Mouse (Mus musculus) ZHBTc4 (cell line): ENCODE results near the gene Elp5.

Experiments
- DNase-seq: peaks from one replicate; pipeline ENCODE4 v3.0.0-alpha.2; 2011; ENCODE audit warnings: low read depth, low spot score

Gene Elp5

DNA sequence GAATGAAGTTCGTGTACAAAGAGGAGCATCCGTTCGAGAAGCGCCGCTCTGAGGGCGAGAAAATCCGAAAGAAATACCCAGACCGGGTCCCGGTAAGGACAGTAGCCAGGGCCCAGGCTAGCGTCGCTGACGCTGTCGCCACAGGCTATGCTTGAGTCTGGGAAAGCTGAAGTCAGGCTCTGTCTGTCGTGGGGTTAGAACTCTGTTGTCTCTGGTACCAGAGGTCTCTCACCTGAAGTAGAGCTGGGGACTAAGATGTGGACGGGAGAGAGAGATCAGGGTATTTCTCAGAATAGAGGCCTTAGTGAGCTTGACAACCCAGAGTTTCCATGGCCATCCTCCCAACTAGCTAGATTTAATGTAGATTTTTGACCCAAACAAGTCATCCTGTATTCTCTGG, 9.4 kb upstream of the Elp5 start:
- DNase-seq: no peak

DNA sequence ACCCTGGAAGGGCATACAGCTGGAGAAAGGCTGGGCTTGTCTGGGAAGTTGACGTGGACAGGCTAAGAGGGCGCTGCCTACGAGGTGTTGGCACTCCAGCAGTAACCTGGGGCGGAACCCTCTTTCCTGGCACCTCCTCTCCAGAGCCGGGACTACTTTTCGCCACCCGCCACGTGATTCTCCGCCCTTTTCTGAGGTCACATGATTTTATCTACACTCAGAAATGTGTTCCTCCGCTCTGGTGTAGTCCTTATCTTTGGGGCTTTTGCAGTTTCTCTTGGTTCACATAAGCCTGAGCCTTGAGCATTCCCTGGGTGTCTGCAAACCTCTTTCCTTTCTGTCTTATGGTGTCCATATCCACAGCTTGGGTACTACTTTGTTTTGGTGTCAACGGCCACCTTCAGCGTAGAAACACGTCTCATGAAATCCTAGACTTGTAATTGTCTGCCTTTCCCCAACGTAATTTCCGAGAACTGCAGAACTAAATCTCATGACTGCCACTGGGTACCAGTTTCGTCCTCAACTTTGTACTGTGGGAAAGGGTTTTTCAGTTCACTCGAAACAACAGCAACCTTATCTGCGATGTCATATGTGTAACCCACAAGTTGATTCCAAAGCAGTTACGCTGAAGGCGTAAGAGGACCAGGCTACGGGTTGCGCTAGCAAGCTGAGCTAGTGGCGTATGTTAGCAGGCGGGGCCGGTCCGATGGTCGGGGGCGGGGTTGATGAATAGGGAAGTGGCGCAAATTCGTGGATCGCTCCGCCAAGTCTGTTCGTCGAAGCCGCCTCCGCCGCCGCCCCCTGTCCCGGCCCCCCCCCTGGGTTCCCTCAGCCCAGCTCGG, 8.8 kb upstream of the Elp5 start, which contains the start of gene Gabarap:
Gene Gabarap (plus strand): TSS at position 294 of the 842 bp plus-strand sequence.
- peak; percentile 98 for DNase-seq

GRCm38 (mm10) chr11:69989949-69990348, 7.6 kb upstream of the Elp5 start:
- no peak for DNase-seq

DNA sequence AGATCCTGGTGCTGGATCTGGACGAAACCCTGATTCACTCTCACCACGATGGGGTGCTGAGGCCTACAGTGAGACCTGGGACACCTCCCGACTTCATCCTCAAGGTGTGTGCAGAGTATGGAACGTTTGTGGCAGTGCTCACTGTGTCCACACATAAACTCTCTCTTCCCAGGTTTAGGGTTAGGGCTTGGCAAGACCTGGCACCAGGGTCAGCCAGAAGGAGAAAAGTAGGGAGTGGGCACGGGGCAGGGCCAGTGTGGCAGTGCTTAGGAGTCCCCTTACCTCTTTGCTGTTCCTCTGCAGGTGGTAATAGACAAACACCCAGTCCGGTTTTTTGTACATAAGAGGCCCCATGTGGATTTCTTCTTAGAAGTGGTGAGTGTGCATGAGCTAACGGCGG, 2.1 kb upstream of the Elp5 start:
- DNase-seq: no peak

DNA sequence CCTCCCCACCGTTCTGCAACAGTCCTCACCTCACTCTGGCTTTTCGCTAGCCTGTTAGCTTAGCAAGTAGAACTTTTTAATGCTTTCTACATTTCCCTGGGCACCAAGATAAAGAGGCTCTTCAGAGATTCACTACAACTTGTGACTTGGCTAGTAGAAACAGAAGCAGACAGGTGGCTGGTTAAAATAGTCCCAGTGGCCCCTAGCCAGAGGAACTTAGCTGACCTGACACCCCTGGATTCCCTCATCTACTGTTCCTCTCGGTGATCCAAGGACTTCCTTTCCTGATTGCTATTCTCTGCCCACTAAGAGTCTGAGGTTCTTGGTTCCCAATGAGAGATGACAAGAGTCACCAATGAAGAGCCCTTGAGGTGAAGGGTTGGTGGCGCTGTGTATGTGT, 1.1 kb upstream of the Elp5 start:
- DNase-seq: no peak

- DNase-seq: no peak
These were observed 560 bp upstream of the Elp5 start for GRCm38 (mm10) chr11:69982877-69983276.

GRCm38 (mm10) chr11:69981141-69981762, 1.1 kb downstream of the Elp5 start, which contains the start of gene Ctdnep1:
Gene Ctdnep1, plus strand, starts transcription at chr11:69981156.
- no peak for DNase-seq

DNA sequence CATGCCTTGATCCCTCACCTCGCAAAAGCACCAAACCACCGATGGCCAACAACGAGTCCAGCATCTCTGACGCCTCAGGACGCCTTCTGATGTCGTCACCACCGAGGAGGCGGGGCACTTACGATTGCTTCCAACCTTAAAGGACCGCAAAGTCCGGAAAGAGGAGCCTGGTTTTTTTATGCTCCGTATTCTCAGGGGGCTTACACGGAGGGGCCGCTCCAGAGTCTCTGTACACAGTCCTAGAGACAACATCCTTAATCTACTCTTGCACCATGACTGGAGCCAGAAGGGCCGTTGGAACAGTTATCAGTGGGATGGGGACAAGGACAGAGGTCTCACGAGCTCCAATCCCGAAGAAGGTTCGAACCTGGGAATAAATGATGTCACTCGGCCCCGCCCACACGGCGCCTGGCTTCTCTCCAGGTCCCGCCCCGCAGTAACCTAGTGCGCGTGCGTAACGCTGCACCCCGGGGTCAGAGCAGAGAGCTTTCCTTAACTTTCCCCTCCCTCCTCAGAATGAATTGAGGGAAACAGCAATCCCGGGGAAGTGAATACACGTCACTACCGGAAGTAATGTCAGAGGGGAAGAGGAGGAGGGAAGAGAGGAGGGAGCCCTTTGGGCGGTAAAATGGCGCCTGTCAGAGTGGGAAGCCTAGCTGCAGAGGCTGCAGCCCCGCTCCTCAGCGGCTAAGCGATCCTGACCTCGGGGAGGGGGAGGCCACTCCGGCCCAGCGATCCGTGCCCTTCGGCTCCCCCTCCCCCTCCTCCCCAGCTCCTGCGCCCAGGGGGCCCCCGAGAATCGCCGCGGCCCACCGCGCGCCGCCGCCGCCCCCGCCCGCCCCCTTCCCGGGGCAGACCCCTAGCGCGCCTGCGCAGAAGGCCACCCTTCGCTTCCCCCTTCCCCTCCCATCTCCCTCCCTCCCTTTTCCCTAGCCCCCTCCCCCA, 1.8 kb downstream of the Elp5 start:
- peak; percentile 100 for DNase-seq

- no peak for DNase-seq
These were observed 2.5 kb downstream of the Elp5 start for GRCm38 (mm10) chr11:69979827-69980195.

GRCm38 (mm10) chr11:69976271-69976670, 6.0 kb downstream of the Elp5 start:
- DNase-seq: no peak

DNA sequence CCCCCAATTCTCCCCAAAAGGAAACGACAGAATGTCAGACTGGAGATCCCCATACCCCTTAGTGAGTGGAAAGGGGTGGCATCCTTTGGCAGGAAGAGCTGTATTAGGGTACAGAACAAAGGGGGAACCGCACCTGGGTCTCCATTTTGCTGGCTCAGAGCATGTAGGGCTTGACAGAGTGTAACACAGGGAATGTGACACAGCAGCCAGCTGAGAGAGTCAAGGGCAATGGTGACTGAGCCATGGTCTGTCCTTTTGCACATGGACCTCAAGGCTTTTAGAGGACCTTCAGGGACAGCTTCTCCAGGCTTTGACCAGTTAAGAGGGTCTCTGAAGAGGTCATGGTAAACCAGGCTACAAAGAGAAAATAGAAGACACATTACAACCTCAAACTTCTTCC, 7.4 kb downstream of the Elp5 start:
- DNase-seq: no peak

GRCm38 (mm10) chr11:69970775-69971174, 11.5 kb downstream of the Elp5 start:
- no peak for DNase-seq

- DNase-seq: no peak
These were observed 12.1 kb downstream of the Elp5 start for GRCm38 (mm10) chr11:69970222-69970621.

DNA sequence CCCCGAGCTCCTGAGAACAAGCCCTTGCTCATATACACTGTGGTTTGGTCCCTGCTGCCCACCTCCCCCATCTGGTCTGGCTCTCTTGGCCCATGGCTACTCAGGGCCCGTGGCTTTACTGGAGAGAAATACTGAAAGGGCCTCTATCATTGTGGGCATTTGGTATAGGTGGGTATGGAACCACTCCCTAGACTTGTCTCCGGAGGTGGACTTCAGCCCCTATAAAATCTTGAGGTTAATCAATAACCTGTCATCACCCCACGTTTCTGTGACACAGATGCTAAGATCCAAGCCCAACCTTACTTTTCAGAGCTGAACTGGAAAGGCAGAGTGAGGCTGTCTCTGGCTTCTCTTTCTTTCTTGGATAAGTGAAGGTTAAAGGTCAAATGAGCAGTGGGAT, 13.5 kb downstream of the Elp5 start:
- DNase-seq: no peak

GRCm38 (mm10) chr11:69966860-69967517, 15.3 kb downstream of the Elp5 start:
- DNase-seq: peak; percentile 52

DNA sequence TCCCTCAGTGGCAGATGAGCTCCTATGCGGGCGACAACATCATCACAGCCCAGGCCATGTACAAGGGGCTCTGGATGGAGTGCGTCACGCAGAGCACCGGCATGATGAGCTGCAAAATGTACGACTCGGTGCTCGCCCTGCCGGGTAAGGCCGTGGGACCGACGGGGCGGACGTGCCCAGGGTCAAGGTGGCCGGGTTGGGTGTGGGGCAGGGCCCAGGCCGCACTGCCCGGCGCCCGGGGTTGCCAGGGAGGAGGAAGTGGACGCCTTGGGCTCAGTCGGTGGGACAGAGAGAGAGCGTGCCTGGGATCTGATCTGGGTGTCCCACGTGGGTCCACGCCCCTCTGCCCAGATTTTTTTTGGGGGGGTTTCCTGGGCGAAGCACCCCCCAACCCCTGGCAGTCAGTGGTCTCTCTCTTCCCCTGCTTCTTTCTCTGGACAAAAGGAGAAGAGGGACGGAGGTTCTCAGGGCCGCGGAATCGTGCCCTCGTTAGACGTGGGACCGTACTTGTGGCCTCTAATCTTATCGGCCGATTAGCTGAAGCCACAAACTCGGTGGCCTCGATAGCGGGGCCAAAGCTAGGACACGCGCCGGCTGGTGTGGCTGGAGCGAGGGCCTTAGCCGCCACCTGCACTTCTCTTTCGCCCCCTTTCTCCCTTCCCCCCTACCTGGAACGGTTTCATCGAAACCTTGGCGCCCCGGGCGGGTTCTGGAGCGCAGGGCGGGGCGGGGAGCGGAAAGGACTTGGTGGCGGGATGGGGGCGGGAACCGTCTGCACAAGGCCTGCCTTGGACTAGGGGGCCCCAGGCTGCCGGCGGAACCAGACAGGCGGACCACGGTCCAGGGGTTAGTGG, 16.1 kb downstream of the Elp5 start:
- peak; percentile 77 for DNase-seq

GRCm38 (mm10) chr11:69965271-69966005, 16.9 kb downstream of the Elp5 start:
- peak; percentile 52 for DNase-seq

- no peak for DNase-seq
These were observed 17.6 kb downstream of the Elp5 start, which contains the start of gene Cldn7 for GRCm38 (mm10) chr11:69964650-69965270. Gene Cldn7, plus strand, starts transcription at chr11:69964779.

DNA sequence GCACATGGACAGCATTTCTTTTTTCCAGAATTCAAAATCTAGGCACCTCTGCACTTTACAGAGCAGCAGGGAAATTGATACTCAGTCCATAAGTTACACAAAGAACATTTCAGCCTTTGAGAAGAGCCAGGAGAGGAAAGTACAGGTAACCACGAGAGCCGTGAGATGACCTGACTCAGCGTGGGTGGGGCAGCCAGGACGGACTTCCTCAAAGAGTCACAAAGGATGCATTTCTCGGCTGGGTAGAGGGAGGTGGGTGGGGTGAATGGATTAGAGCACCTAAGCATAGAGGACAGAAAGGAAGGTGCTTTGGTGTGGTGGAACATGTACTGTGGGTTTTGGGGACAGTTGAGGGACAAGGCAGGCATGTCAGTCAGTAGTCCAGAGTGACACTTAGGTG, 20.5 kb downstream of the Elp5 start:
- peak; percentile 27 for DNase-seq
